Mouse (Mus musculus) E14TG2a.4 (cell line): Measurements from ENCODE around the gene Upp2.

ENCODE experiments used
- CTCF ChIP-seq: conservative IDR thresholded peaks from 2 replicates; pipeline ENCODE4 v1.5.1; 2014; ENCODE audit warnings: low read length
- POU5F1 ChIP-seq: IDR thresholded peaks from 2 replicates; pipeline ENCODE4 v1.6.1; 2014; ENCODE audit warnings: low read length, borderline replicate concordance

DNA sequence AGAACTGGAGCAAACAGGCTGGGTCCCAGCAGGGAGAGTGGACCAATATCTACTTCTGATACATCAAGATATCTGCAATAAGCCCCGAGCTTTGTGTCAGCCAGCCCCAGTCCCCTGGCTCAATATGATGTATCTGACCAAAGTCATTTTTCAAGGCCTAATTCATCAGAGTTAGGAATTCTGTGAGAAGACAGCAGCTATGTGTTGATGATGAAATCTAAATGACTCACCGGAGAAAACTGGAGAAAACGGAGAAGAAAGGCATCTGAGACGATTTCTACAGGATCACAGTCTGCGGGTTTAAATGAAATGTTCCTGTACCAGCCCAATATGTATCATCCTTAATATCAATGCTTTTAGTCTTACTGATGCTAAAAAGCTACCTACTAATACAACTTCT is 228.3 kb downstream of the Upp2 start:
- TF ChIP-seq CTCF (no peak), POU5F1 (no peak)
